Mouse (Mus musculus): Measurements from ENCODE around the gene Ssh3. TPM values are rescaled to one million over a fixed set of nuclear protein-coding genes. Genes with fewer than 3 reads are reported as not detected.
A peak's percentile ranks its signal among the peaks of the same experiment; 100 is the strongest.
"Not testable (repeated sequence)": the region's sequence is repeated elsewhere in the genome, so short reads cannot be mapped to it uniquely, and the experiment has no call there.

The Ssh3 gene
- polyA plus RNA-seq, 1 experiment from 2014 or later: 29.4 TPM

DNA sequence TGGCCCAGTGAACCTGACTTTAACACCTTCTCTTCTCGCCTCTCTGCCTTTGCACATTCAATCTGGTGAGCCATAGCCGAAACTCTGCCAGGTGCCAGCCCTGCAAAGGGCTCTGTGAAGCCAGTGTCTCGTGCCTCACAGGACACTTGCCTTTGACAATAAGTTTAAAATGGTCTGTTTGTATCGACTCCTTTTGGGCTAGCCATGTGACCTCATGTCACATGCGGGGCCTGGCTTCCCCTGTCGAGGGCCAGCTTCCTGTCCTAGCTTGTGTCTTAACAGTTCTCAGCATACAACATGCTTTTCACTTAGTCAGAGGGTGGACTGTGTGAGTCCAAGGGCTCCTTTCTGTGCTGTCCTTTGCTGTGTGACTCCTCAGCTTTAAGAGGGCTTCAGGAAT lies 6.2 kb downstream of the Ssh3 start:
- 71% methylated on average over 6 of the region's 6 CpGs for WGBS
- H3K27ac ChIP-seq: no peak overlapping the region
- no peak overlapping the region for H3K9ac ChIP-seq
- H3K4me3 ChIP-seq: no peak overlapping the region
- H3K27me3 ChIP-seq: no peaks in the 10 kb centered on the region
- H3K4me2 ChIP-seq: no peak overlapping the region
- ATAC-seq (ENCODE audit: insufficient number of reproducible peaks, low FRiP score, low TSS enrichment, low read depth): no peak
- H3K4me1 ChIP-seq: peaks cover 13% of the 10 kb centered on the region
- H3K9me3 ChIP-seq: no peaks in the 10 kb centered on the region
- peaks cover 26% of the 10 kb centered on the region for H3K36me3 ChIP-seq

DNA sequence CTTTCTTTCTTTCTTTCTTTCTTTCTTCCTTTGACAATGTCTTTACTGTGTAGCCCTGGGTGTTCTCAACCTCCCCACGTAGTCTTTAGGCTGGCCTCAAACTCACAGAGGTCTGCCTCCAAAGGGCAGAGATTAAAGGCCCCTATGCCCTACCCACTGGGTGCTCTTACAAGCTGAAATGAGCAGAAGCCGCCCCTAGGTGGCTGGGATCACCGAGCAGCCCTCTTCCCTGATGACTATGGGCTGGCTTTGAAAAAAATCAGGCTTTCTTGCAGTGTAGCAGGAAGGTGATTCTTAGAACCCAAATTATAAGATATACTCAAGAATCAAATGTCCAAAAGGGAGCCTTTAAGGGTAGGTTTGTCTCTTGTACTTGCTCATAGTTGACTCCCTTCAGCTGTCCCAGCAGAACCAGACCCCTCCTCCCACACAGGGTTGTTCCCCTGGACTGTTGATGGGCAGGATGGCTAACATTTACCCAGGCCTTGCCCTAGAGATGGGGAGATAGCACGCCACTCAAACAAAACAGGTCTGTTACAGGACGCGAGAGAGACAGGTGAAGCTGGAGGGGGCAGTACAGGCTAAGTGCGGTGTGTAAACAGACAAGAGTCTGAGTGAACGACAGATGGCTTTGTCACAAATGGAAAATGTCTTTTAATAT lies 7.8 kb downstream of the Ssh3 start:
- Histone ChIP-seq H3K4me2 (no peak overlapping the region), H3K36me3 (peaks cover 23% of the 10 kb centered on the region), H3K4me3 (no peak overlapping the region), H3K4me1 (peaks cover 16% of the 10 kb centered on the region), H3K27ac (no peak overlapping the region), H3K9me3 (no peaks in the 10 kb centered on the region), H3K9ac (no peak overlapping the region), H3K27me3 (no peaks in the 10 kb centered on the region)
- 62% methylated on average over 8 of the region's 8 CpGs for WGBS
- no peak for ATAC-seq (ENCODE audit: insufficient number of reproducible peaks, low FRiP score, low TSS enrichment, low read depth)

DNA sequence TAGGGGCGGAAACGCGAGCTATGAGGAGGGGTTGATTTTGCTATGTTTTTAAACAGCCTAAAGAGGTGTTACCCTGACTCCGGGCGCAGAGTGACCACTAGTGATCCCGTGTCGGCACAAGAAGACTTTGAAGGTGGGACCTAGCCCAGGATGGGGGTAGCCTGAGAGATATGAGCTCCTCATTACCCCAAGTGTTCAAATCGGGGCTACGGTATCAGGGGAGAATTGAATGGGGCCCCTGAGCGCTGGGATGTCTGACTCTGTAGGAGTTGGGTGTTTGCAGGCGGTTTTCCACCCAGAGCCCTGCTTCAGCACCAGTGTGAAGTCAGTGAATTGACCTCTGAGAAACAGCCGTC lies 11.1 kb downstream of the Ssh3 start:
- H3K4me3 ChIP-seq: peak overlapping the region; percentile 63
- no peak for ATAC-seq (ENCODE audit: insufficient number of reproducible peaks, low FRiP score, low TSS enrichment, low read depth)

DNA sequence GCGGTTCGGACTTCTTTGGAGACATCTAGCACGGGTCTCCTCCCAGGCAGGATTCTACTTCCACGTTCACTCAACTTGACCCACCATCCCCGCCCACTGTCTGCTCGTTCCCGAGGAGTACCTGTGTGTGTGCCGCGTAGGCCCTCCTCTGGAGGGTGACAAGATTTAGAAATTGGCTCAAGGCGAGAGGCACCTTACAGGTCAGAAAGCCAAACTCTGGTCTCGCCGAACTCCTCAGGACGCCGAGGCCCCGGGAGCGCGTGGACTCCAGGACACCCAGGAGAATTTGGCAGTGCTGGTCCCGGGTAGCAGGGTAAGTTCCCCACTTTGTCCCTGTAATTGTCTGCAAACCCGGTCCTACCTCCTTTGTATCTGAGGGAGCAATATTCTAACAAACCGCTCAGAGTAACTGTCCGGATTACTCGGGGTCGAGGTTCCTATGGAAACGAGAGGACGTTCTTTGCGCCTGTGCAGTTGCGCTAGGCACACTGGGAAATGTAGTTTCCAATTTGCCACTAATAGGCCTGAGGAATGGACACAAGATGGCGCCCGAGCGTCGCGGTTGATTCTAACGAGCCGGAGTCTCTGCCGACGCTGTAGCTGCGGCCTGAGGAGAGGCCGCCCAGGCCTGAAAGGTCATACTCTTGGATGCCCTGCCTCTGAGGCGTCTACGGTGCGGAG lies 11.6 kb downstream of the Ssh3 start:
- no peaks in the 10 kb centered on the region for H3K9me3 ChIP-seq
- H3K36me3 ChIP-seq: no peaks in the 10 kb centered on the region
- H3K27ac ChIP-seq: peak overlapping the region; percentile 47; the same call in 1 of the 2 replicates
- peak overlapping the region; percentile 54 for H3K9ac ChIP-seq
- H3K27me3 ChIP-seq: no peaks in the 10 kb centered on the region
- WGBS: under 1% methylated on average over 41 of the region's 41 CpGs
- H3K4me1 ChIP-seq: peaks cover 9% of the 10 kb centered on the region
- peak overlapping the region; percentile 71 for H3K4me2 ChIP-seq
- ATAC-seq (ENCODE audit: insufficient number of reproducible peaks, low FRiP score, low TSS enrichment, low read depth): peak; percentile 83
- peak overlapping the region; percentile 63 for H3K4me3 ChIP-seq

More for the DNA sequence above, 11.1 kb downstream of the Ssh3 start:
- Histone ChIP-seq H3K36me3 (no peaks in the 10 kb centered on the region), H3K4me2 (peak overlapping the region; percentile 71), H3K27ac (peak overlapping the region; percentile 47; the same call in 1 of the 2 replicates), H3K4me1 (peaks cover 9% of the 10 kb centered on the region), H3K9ac (peak overlapping the region; percentile 54), H3K27me3 (no peaks in the 10 kb centered on the region), H3K9me3 (no peaks in the 10 kb centered on the region)
- WGBS: 19% methylated on average over 12 of the region's 12 CpGs

DNA sequence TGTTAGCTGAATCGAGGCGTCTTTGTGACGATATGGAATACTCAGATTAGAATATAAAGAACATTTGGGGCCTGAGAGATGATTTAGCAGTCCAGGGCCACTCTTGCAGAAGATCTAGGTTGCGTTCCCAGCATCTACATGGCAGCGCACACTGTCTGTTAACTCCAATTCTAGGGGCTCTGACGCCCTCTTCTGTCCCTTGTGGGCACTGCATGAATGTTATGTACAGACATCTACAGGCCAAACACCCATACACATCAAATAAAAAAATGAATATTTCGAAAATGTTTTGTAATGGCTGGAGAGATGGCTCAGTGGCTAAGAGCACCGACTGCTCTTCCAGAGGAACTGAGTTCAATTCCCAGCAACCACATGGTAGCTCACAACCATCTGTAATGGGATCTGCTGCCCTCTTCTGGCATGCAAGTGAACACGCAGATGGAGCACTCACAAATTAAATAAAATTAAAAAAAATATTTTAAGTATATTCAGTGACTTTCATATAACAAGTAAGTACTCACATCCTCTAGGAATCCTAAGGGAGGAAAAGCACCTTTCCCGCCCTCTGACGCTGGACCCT lies 13.3 kb downstream of the Ssh3 start:
- ATAC-seq (ENCODE audit: insufficient number of reproducible peaks, low FRiP score, low TSS enrichment, low read depth): no peak
- Histone ChIP-seq H3K27ac (no peak overlapping the region), H3K4me1 (peaks cover 9% of the 10 kb centered on the region), H3K4me3 (no peak overlapping the region), H3K27me3 (no peaks in the 10 kb centered on the region), H3K36me3 (no peaks in the 10 kb centered on the region), H3K9me3 (no peaks in the 10 kb centered on the region), H3K9ac (no peak overlapping the region), H3K4me2 (no peak overlapping the region)
- 75% methylated on average over 11 of the region's 11 CpGs for WGBS

DNA sequence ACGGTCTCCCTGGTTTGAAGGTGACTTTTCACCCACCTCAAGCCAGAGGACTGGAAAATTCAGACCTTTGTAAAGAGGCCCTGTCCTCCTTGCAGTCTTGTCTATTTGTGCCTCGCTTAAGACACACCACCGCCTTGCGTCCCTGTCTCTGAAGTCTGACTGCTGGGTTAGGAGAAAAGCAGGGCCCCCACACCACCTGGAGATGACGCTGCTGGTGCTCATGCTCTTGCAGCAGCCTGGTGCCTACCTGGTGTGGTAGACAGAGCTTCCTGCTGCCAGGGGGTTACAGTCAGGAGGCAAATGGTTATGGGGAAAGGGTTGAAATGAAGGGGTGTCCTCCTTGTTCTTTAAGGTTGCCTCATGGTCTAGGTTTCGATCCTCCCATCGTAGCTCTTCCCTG lies 14.8 kb downstream of the Ssh3 start:
- H3K36me3 ChIP-seq: no peaks in the 10 kb centered on the region
- no peak for ATAC-seq (ENCODE audit: insufficient number of reproducible peaks, low FRiP score, low TSS enrichment, low read depth)
- WGBS: 88% methylated on average over 7 of the region's 7 CpGs
- H3K4me3 ChIP-seq: no peak overlapping the region
- no peak overlapping the region for H3K9ac ChIP-seq
- no peaks in the 10 kb centered on the region for H3K27me3 ChIP-seq
- H3K4me2 ChIP-seq: no peak overlapping the region
- H3K9me3 ChIP-seq: no peaks in the 10 kb centered on the region
- peaks cover 9% of the 10 kb centered on the region for H3K4me1 ChIP-seq
- H3K27ac ChIP-seq: no peak overlapping the region

DNA sequence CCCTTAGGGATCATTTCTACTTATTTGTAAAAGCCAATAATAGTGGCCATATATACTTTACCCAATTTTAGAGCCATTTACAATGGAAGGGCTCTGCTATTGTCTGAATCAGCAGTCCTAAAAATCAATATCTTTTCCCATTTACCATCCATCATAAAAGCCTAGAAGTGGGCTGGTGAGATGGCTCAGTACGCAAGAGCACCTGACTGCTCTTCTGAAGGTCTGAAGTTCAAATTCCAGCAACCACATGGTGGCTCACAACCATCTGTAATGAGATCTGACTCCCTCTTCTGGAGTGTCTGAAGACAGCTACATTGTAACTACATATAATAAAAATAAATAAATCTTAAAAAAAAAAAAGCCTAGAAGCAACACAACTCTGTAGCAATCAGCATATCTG lies 20.3 kb downstream of the Ssh3 start:
- not testable (repeated sequence) for H3K27ac ChIP-seq; H3K4me1 ChIP-seq; H3K4me3 ChIP-seq; H3K9ac ChIP-seq; H3K27me3 ChIP-seq; H3K36me3 ChIP-seq; H3K9me3 ChIP-seq; ATAC-seq (ENCODE audit: insufficient number of reproducible peaks, low FRiP score, low TSS enrichment, low read depth); H3K4me2 ChIP-seq
- WGBS: 68% methylated on average over 1 of the region's 1 CpGs

DNA sequence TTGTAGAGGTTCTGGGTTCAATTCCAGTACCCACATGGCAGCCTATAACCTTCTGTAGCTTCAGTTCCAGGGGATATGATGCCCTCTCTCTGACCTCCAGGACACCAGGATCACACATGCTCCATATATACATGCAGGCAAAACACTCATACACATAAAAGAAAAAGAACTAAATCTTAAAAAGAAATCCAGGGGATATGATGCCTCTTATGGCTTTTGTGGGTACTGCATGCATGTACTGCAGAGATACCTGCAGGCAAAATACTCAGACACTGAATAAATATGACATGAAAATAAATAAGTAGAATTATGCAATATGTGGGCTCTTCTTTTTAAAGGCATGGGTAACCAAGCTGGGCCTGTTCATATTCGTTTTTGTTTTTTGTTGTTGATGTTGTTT lies 22.0 kb downstream of the Ssh3 start:
- 56% methylated on average over 1 of the region's 1 CpGs for WGBS
- H3K9me3 ChIP-seq: no peaks in the 10 kb centered on the region; the same call in 1 of the 2 replicates
- ATAC-seq (ENCODE audit: insufficient number of reproducible peaks, low FRiP score, low TSS enrichment, low read depth): no peak

DNA sequence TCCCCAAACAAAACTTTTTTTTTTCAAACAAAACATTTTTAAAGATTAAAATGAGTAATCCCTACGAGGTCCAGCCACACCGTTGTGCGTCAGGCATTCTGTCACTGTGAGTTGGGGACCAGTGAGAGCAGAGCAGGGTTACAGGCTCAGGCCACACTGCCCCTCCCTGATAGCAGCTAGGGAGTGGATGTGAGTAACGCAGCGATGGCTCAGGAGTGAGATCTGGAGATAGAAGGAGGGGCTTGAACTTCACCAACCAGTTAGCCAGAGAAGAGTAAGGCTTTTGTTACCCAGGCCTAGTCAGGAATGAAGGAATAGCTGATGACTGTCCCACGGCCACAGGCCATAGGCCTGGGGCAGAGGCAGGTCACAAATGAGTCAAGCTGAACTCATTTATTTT lies 24.2 kb downstream of the Ssh3 start:
- Histone ChIP-seq H3K4me1 (no peaks in the 10 kb centered on the region), H3K27ac (no peak overlapping the region), H3K9me3 (no peaks in the 10 kb centered on the region; the same call in 1 of the 2 replicates), H3K4me2 (no peak overlapping the region), H3K9ac (no peak overlapping the region), H3K4me3 (no peak overlapping the region), H3K27me3 (no peaks in the 10 kb centered on the region), H3K36me3 (no peaks in the 10 kb centered on the region)
- WGBS: 74% methylated on average over 6 of the region's 6 CpGs
- ATAC-seq (ENCODE audit: insufficient number of reproducible peaks, low FRiP score, low TSS enrichment, low read depth): no peak

More for the DNA sequence above, 22.0 kb downstream of the Ssh3 start:
- Histone ChIP-seq H3K4me3 (no peak overlapping the region), H3K4me2 (no peak overlapping the region), H3K27me3 (no peaks in the 10 kb centered on the region), H3K36me3 (no peaks in the 10 kb centered on the region), H3K27ac (no peak overlapping the region), H3K9ac (no peak overlapping the region), H3K4me1 (no peaks in the 10 kb centered on the region)

DNA sequence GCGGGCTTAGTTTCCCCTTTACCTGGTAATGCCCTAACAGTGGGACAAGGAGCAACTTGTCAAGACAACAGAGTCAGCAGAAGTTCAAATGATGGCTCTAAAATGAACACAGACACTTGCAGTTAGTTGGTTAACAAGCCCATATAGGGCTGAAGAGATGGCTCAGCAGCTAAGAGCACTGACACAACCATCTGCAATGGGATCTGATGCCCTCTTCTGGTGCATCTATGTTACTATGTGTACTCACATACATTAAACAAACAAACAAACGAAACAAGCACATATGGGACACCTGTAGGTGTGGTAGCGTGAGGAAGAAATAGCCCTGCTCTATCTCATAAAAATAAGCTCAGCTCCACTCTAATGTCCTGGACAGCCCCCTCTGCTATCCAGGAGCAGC lies 26.6 kb downstream of the Ssh3 start:
- H3K9me3 ChIP-seq: no peaks in the 10 kb centered on the region; the same call in 1 of the 2 replicates
- no peak overlapping the region for H3K9ac ChIP-seq
- no peak overlapping the region for H3K4me3 ChIP-seq
- no peak overlapping the region for H3K4me2 ChIP-seq
- ATAC-seq (ENCODE audit: insufficient number of reproducible peaks, low FRiP score, low TSS enrichment, low read depth): no peak
- no peaks in the 10 kb centered on the region for H3K4me1 ChIP-seq
- H3K27ac ChIP-seq: no peak overlapping the region
- no peaks in the 10 kb centered on the region for H3K27me3 ChIP-seq
- 63% methylated on average over 3 of the region's 3 CpGs for WGBS
- no peaks in the 10 kb centered on the region for H3K36me3 ChIP-seq

DNA sequence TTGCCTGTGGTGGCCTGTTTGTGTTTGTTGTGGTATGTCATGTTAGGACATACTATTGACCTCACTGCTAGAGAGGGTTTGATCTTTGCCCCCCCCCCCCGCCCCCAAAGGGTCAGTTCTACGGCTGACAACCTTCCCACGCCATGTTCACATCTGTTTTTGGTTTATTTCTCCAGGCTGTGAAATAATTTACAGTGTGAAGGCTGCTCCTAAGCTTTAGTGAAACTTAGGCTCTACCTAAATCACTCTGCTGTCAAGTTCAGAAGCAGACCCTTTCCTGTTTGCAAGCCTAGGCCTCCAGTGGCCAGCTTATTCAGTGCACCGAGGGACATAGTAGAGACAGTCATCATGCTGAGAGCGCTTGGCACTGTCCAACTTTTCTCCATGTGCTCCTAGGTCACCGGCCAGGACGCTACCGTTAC lies 28.7 kb downstream of the Ssh3 start:
- no peak overlapping the region for H3K27ac ChIP-seq
- ATAC-seq (ENCODE audit: insufficient number of reproducible peaks, low FRiP score, low TSS enrichment, low read depth): no peak
- H3K9me3 ChIP-seq: no peaks in the 10 kb centered on the region; the same call in 1 of the 2 replicates
- H3K9ac ChIP-seq: no peak overlapping the region
- WGBS: 22% methylated on average over 8 of the region's 8 CpGs
- no peaks in the 10 kb centered on the region for H3K36me3 ChIP-seq
- no peak overlapping the region for H3K4me2 ChIP-seq
- no peaks in the 10 kb centered on the region for H3K27me3 ChIP-seq
- H3K4me3 ChIP-seq: no peak overlapping the region
- no peaks in the 10 kb centered on the region for H3K4me1 ChIP-seq

DNA sequence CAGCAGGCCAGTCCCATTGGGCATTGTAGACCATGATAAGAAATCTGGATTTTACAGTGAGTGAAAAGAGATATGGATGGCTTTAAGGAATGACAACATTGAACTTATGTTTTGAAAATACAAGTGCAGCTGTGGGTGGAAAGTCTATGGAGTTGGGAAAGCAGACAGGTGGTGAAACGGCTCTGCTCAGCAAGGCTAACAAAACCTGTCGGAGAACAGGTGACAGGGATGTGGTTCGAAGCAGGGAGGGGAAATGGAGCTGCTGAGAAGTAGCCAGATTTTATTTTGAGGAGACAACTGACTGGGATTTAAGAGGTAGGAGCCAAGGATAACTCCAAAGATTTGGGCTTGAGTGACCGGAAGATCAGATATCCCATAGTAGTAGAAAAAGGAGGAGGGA lies 34.4 kb downstream of the Ssh3 start:
- no peak overlapping the region for H3K9ac ChIP-seq
- H3K27me3 ChIP-seq: peaks cover 6% of the 10 kb centered on the region
- H3K9me3 ChIP-seq: no peaks in the 10 kb centered on the region
- no peak overlapping the region for H3K4me3 ChIP-seq
- H3K4me2 ChIP-seq: no peak overlapping the region
- no peak overlapping the region for H3K27ac ChIP-seq
- ATAC-seq (ENCODE audit: insufficient number of reproducible peaks, low FRiP score, low TSS enrichment, low read depth): no peak
- no peaks in the 10 kb centered on the region for H3K36me3 ChIP-seq
- peaks cover 13% of the 10 kb centered on the region for H3K4me1 ChIP-seq
- 69% methylated on average over 4 of the region's 4 CpGs for WGBS
